Mouse (Mus musculus) liver, adult 2 months (tissue): ENCODE measurements at regions not wholly inside any gene's neighbourhood (a gene's known extent, or its start where the extent isn't known, plus 50 kb on each side); places are given as distances from the start of the nearest gene placed in this dataset.

ENCODE experiments used
- CTCF ChIP-seq: fragments of 200-500 bp; IDR thresholded peaks from 2 replicates; pipeline ENCODE4 v1.5.1; 2011; ENCODE audit warnings: low read depth, low read length, control low read depth
- POLR2A ChIP-seq: fragments of 200-500 bp; IDR thresholded peaks from 2 replicates; pipeline ENCODE4 v1.6.1; 2011; ENCODE audit warnings: low read length, control low read depth; ENCODE audit not compliant: insufficient read depth; ENCODE audit errors: extremely low read depth

DNA sequence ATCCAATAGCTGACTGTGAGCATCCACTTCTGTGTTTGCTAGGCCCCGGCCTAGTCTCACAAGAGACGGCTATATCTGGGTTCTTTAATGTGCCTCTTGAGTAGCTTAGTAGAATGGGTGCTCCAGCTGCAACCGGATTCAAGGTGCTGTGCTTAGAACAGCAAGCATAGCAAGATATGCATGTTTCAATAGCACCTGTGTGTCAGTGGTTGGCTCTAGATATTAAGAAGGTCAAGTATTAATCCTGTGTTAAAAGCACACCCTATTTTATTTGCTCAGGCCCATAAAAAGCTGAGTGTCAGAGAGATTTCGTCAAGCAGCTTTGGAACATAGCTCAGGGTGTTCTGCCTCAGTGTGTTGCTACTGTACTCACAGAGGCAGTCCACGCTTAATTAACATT lies 221.2 kb downstream of the Car2 start:
- TF ChIP-seq CTCF = no peak
- TF ChIP-seq POLR2A = no peak
